Mouse (Mus musculus): ENCODE results near the gene Gabrr2. TPM values are rescaled to one million over a fixed set of nuclear protein-coding genes. Genes with fewer than 3 reads are reported as not detected.

Gene Gabrr2
- 5.7 TPM for polyA plus RNA-seq (2017; shearing (Covaris generic))

DNA sequence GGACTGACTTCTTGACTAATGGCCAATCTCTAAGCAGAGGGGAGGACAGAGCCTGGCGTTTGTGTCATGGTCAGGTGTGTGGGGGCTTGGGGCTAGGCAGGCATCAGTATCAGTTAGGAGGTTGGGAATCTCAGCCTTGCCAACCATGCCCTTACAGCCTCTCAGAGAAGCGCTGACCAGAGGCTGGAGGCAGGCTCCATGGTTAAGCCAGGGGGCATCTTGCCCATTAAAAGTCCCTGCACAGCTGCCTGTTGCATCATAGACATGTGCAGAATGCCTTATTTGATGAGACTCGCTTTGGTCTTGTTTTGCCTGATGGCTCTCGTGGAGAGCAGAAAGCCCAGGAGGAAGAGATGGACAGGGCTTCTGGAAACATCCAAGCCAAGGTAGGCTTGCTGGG, at the start of gene Gabrr2:
Gabrr2 (plus strand) TSS at position 19 of the 400 bp plus-strand sequence.

DNA sequence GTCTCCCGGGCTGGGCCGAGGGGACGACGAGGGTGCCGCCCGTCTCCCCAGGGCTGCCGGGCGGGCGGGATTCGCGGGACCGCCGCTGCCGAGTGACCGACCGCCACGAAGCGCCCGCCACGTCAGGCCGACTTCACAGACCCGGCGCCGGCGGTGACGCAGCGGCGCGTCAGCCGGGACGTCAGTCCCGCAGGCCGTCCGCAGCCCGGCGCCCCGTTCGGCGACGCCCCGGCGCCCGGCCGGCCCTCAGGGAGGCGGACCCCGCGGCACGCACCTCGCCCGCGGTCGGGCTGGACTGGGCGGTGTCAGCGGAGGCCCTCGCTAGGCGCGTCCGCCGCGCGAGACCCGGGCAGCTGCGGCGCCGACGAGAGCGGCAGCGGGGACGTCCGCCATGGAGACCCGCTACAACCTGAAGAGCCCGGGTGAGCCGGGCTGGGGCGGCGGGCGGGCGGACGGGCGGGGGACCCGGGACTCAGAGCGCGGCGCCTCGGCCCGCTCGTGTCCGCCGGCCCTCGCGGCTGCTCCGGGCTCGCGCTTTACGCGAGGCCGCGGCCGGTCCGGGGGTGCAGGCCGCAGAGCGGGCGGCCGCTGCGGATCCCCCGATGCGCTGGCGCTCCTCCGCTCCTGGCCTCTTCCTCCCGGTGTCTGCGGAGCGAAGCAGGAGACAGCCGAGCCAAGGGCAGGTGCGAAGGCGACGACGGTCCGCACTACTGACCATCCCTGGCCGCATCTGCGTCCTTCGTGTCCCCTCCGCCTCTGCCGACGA, 31.4 kb upstream of the Gabrr2 start, which contains the start of gene Ube2j1:
Ube2j1 (plus strand) TSS at position 222 of the 766 bp plus-strand sequence.

DNA sequence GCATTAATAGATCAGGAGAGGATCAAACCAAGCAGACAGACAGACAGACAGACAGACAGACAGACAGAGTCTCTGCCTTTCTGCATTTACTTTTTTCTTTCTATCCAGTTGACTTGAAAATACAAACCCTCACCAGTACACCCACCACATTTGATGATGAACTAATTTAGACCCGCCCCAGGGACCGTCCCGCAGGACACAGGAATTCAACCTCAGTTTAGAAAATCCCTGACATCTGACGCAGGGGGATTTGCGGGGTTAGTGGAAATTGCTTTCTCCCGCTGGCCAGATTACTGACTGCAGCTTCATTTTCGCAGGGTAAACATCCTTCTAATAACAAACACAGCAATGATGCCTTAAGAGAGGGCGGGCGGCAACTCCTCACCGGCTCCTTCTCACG, 69.4 kb downstream of the Gabrr2 start, which contains the start of gene Gabrr1:
Gabrr1 (plus strand) TSS at position 301 of the 400 bp plus-strand sequence.

Other genes starting within 250 kb of the Gabrr2 start
- gene Ankrd6, start 112.2 kb upstream of the Gabrr2 start, polyA plus RNA-seq (2017; shearing (Covaris generic)), result 0.47 TPM
- 0.80 TPM for gene Rragd, start 80.0 kb upstream of the Gabrr2 start, polyA plus RNA-seq (2017; shearing (Covaris generic))
- gene Ube2j1, start 31.6 kb upstream of the Gabrr2 start, polyA plus RNA-seq (2017; shearing (Covaris generic)), result 236 TPM
- not detected for gene Gabrr1, start 69.5 kb downstream of the Gabrr2 start, polyA plus RNA-seq (2017; shearing (Covaris generic))
- gene Pm20d2, start 126.7 kb downstream of the Gabrr2 start, polyA plus RNA-seq (2017; shearing (Covaris generic)), result not detected
- gene Srsf12, start 146.0 kb downstream of the Gabrr2 start, polyA plus RNA-seq (2017; shearing (Covaris generic)), result 3.2 TPM
- gene Pnrc1, start 227.2 kb downstream of the Gabrr2 start, polyA plus RNA-seq (2017; shearing (Covaris generic)), result 2,085 TPM
- 64.2 TPM for gene Rngtt, start 247.3 kb downstream of the Gabrr2 start, polyA plus RNA-seq (2017; shearing (Covaris generic))

Measured in effector memory CD4-positive, alpha-beta T cell, adult 5 months (primary cell).